Mouse (Mus musculus): ENCODE measurements at regions not wholly inside any gene's neighbourhood (a gene's known extent, or its start where the extent isn't known, plus 50 kb on each side); places are given as distances from the start of the nearest gene placed in this dataset.
A peak's percentile ranks its signal among the peaks of the same experiment; 100 is the strongest.

- Histone ChIP-seq H3K4me3 (ENCODE audit: low read depth, low read length) (no peak overlapping the region), H3K27me3 (ENCODE audit: insufficient read depth, low read length) (no peaks in the 10 kb centered on the region), H3K36me3 (replicated peaks) (no peaks in the 10 kb centered on the region), H3K4me1 (ENCODE audit: insufficient read depth, low read depth, low read length) (no peaks in the 10 kb centered on the region), H3K9me3 (replicated peaks) (no peaks in the 10 kb centered on the region)
- ATAC-seq (ENCODE audit: extremely low read depth, insufficient number of reproducible peaks, low FRiP score, poor library complexity, severe bottlenecking) (no peak), DNase-seq (ENCODE audit: low spot score) (no peak)
- TF ChIP-seq POLR2AphosphoS5 (IDR thresholded peaks at IDR 0.05; ENCODE audit: insufficient replicate concordance, low read depth, low read length) (no peak), CTCF (IDR thresholded peaks at IDR 0.05; ENCODE audit: low read depth, low read length) (no peak), GATA1 (IDR thresholded peaks at IDR 0.05; ENCODE audit: borderline replicate concordance, low read length) (no peak), GATA2 (IDR thresholded peaks at IDR 0.05; ENCODE audit: borderline replicate concordance, low read depth, low read length) (no peak), TAL1 (conservative IDR thresholded peaks at IDR 0.05; ENCODE audit: low read depth, low read length) (no peak)
Observed at GRCm38 (mm10) chr13:119145713-119146112, 282.7 kb upstream of the Paip1 start.

- Histone ChIP-seq H3K27me3 (ENCODE audit: insufficient read depth, low read length) (no peaks in the 10 kb centered on the region), H3K36me3 (replicated peaks) (no peaks in the 10 kb centered on the region), H3K4me3 (ENCODE audit: low read depth, low read length) (no peak overlapping the region), H3K4me1 (ENCODE audit: insufficient read depth, low read depth, low read length) (no peaks in the 10 kb centered on the region), H3K9me3 (replicated peaks) (no peaks in the 10 kb centered on the region)
- ATAC-seq (ENCODE audit: extremely low read depth, insufficient number of reproducible peaks, low FRiP score, poor library complexity, severe bottlenecking), result no peak
- no peak for DNase-seq (ENCODE audit: low spot score)
- TF ChIP-seq POLR2AphosphoS5 (IDR thresholded peaks at IDR 0.05; ENCODE audit: insufficient replicate concordance, low read depth, low read length), result no peak
- TF ChIP-seq CTCF (IDR thresholded peaks at IDR 0.05; ENCODE audit: low read depth, low read length), result no peak
- TF ChIP-seq GATA2 (IDR thresholded peaks at IDR 0.05; ENCODE audit: borderline replicate concordance, low read depth, low read length), result no peak
- no peak for TF ChIP-seq TAL1 (conservative IDR thresholded peaks at IDR 0.05; ENCODE audit: low read depth, low read length)
- TF ChIP-seq GATA1 (IDR thresholded peaks at IDR 0.05; ENCODE audit: borderline replicate concordance, low read length), result no peak
Observed at GRCm38 (mm10) chr13:119147701-119148100, 280.7 kb upstream of the Paip1 start.

- ATAC-seq (ENCODE audit: extremely low read depth, insufficient number of reproducible peaks, low FRiP score, poor library complexity, severe bottlenecking), result no peak
Observed at GRCm38 (mm10) chr13:119149141-119149540, 279.3 kb upstream of the Paip1 start.

GRCm38 (mm10) chr13:119150847-119151548, 277.4 kb upstream of the Paip1 start:
- H3K36me3 ChIP-seq (replicated peaks), result no peaks in the 10 kb centered on the region
- no peak overlapping the region for H3K4me3 ChIP-seq (ENCODE audit: low read depth, low read length)
- TF ChIP-seq GATA2 (IDR thresholded peaks at IDR 0.05; ENCODE audit: borderline replicate concordance, low read depth, low read length) (no peak), TAL1 (conservative IDR thresholded peaks at IDR 0.05; ENCODE audit: low read depth, low read length) (no peak), GATA1 (IDR thresholded peaks at IDR 0.05; ENCODE audit: borderline replicate concordance, low read length) (no peak), POLR2AphosphoS5 (IDR thresholded peaks at IDR 0.05; ENCODE audit: insufficient replicate concordance, low read depth, low read length) (no peak), CTCF (IDR thresholded peaks at IDR 0.05; ENCODE audit: low read depth, low read length) (no peak)
- H3K27me3 ChIP-seq (ENCODE audit: insufficient read depth, low read length), result no peaks in the 10 kb centered on the region
- no peaks in the 10 kb centered on the region for H3K9me3 ChIP-seq (replicated peaks)
- ATAC-seq (ENCODE audit: extremely low read depth, insufficient number of reproducible peaks, low FRiP score, poor library complexity, severe bottlenecking), result no peak
- no peak for DNase-seq (ENCODE audit: low spot score)
- H3K4me1 ChIP-seq (ENCODE audit: insufficient read depth, low read depth, low read length), result no peaks in the 10 kb centered on the region

More at GRCm38 (mm10) chr13:119149141-119149540, 279.3 kb upstream of the Paip1 start:
- no peaks in the 10 kb centered on the region for H3K4me1 ChIP-seq (ENCODE audit: insufficient read depth, low read depth, low read length)
- H3K36me3 ChIP-seq (replicated peaks), result no peaks in the 10 kb centered on the region
- TF ChIP-seq GATA2 (IDR thresholded peaks at IDR 0.05; ENCODE audit: borderline replicate concordance, low read depth, low read length) (no peak), GATA1 (IDR thresholded peaks at IDR 0.05; ENCODE audit: borderline replicate concordance, low read length) (no peak), TAL1 (conservative IDR thresholded peaks at IDR 0.05; ENCODE audit: low read depth, low read length) (no peak)
- H3K4me3 ChIP-seq (ENCODE audit: low read depth, low read length), result no peak overlapping the region
- no peak for DNase-seq (ENCODE audit: low spot score)
- H3K9me3 ChIP-seq (replicated peaks), result no peaks in the 10 kb centered on the region
- H3K27me3 ChIP-seq (ENCODE audit: insufficient read depth, low read length), result no peaks in the 10 kb centered on the region

- peak; percentile 43 for DNase-seq (ENCODE audit: low spot score)
- Histone ChIP-seq H3K27me3 (ENCODE audit: insufficient read depth, low read length) (no peaks in the 10 kb centered on the region), H3K9me3 (replicated peaks) (no peaks in the 10 kb centered on the region), H3K4me1 (ENCODE audit: insufficient read depth, low read depth, low read length) (peaks cover 16% of the 10 kb centered on the region), H3K36me3 (replicated peaks) (no peaks in the 10 kb centered on the region), H3K4me3 (ENCODE audit: low read depth, low read length) (no peak overlapping the region; the same call in 1 of the 2 replicates)
- peak; percentile 69 for ATAC-seq (ENCODE audit: extremely low read depth, insufficient number of reproducible peaks, low FRiP score, poor library complexity, severe bottlenecking)
- no peak for TF ChIP-seq TAL1 (conservative IDR thresholded peaks at IDR 0.05; ENCODE audit: low read depth, low read length)
- no peak for TF ChIP-seq GATA2 (IDR thresholded peaks at IDR 0.05; ENCODE audit: borderline replicate concordance, low read depth, low read length)
- TF ChIP-seq GATA1 (IDR thresholded peaks at IDR 0.05; ENCODE audit: borderline replicate concordance, low read length), result no peak
- TF ChIP-seq POLR2AphosphoS5 (IDR thresholded peaks at IDR 0.05; ENCODE audit: insufficient replicate concordance, low read depth, low read length), result no peak
- no peak for TF ChIP-seq CTCF (IDR thresholded peaks at IDR 0.05; ENCODE audit: low read depth, low read length)
Observed at GRCm38 (mm10) chr13:119177753-119178152, 250.6 kb upstream of the Paip1 start.

GRCm38 (mm10) chr13:119178212-119178611, 250.2 kb upstream of the Paip1 start:
- Histone ChIP-seq H3K4me1 (ENCODE audit: insufficient read depth, low read depth, low read length) (peaks cover 16% of the 10 kb centered on the region), H3K27me3 (ENCODE audit: insufficient read depth, low read length) (no peaks in the 10 kb centered on the region), H3K4me3 (ENCODE audit: low read depth, low read length) (no peak overlapping the region), H3K9me3 (replicated peaks) (no peaks in the 10 kb centered on the region), H3K36me3 (replicated peaks) (no peaks in the 10 kb centered on the region)
- DNase-seq (ENCODE audit: low spot score) (no peak), ATAC-seq (ENCODE audit: extremely low read depth, insufficient number of reproducible peaks, low FRiP score, poor library complexity, severe bottlenecking) (no peak)
- TF ChIP-seq TAL1 (conservative IDR thresholded peaks at IDR 0.05; ENCODE audit: low read depth, low read length) (no peak), CTCF (IDR thresholded peaks at IDR 0.05; ENCODE audit: low read depth, low read length) (no peak), GATA1 (IDR thresholded peaks at IDR 0.05; ENCODE audit: borderline replicate concordance, low read length) (no peak), GATA2 (IDR thresholded peaks at IDR 0.05; ENCODE audit: borderline replicate concordance, low read depth, low read length) (no peak), POLR2AphosphoS5 (IDR thresholded peaks at IDR 0.05; ENCODE audit: insufficient replicate concordance, low read depth, low read length) (no peak)
